Mouse (Mus musculus) forebrain, embryonic 11.5 days (tissue): ENCODE measurements at regions not wholly inside any gene's neighbourhood (a gene's known extent, or its start where the extent isn't known, plus 50 kb on each side); places are given as distances from the start of the nearest gene placed in this dataset.
"Not testable (repeated sequence)": the region's sequence is repeated elsewhere in the genome, so short reads cannot be mapped to it uniquely, and the experiment has no call there.

Experiments
- ATAC-seq: fragments of 200-750 bp; cut with Nextera tagmentation; replicated peaks from 2 replicates; pipeline ENCODE4 v1.8.0; 2017; ENCODE audit warnings: moderate TSS enrichment; ENCODE audit not compliant: low FRiP score
- DNase-seq: peaks from one replicate; pipeline ENCODE4 v3.0.0-alpha.2; 2017; ENCODE audit warnings: low spot score
- H3K27ac ChIP-seq: fragments of 300-500 bp; sonication (generic); 2 replicates; pipeline ENCODE4 v1.5.1; 2014; ENCODE audit warnings: low read depth, low read length
- H3K27me3 ChIP-seq: fragments of 300-500 bp; sonication (generic); 2 replicates; pipeline ENCODE4 v1.6.1; 2014; ENCODE audit warnings: mild to moderate bottlenecking, low read length, mixed read lengths; ENCODE audit not compliant: control insufficient read depth, insufficient read depth
- H3K36me3 ChIP-seq: fragments of 300-500 bp; sonication (generic); 2 replicates; pipeline ENCODE4 v1.6.1; 2014; ENCODE audit warnings: mild to moderate bottlenecking, low read length, moderate library complexity, mixed read lengths; ENCODE audit not compliant: control insufficient read depth, insufficient read depth
- H3K4me1 ChIP-seq: fragments of 300-500 bp; sonication (generic); replicated peaks from 2 replicates; pipeline ENCODE4 v1.6.1; 2014; ENCODE audit warnings: low read length, mixed read lengths; ENCODE audit not compliant: control insufficient read depth, insufficient read depth
- H3K4me2 ChIP-seq: fragments of 300-500 bp; sonication (generic); 2 replicates; pipeline ENCODE4 v1.6.1; 2014; ENCODE audit warnings: low read depth, mild to moderate bottlenecking, low read length, moderate library complexity, mixed read lengths; ENCODE audit not compliant: severe bottlenecking
- H3K4me3 ChIP-seq: fragments of 300-500 bp; sonication (generic); 2 replicates; pipeline ENCODE4 v1.5.1; 2014; ENCODE audit warnings: low read depth, low read length
- H3K9ac ChIP-seq: fragments of 300-500 bp; sonication (generic); 2 replicates; pipeline ENCODE4 v1.6.1; 2014; ENCODE audit warnings: low read length
- H3K9me3 ChIP-seq: fragments of 300-500 bp; sonication (generic); 2 replicates; pipeline ENCODE4 v1.6.1; 2016; ENCODE audit warnings: low read length, mixed read lengths; ENCODE audit not compliant: control insufficient read depth
- WGBS: fragments of 180-500 bp; shearing (Covaris S2); extraction: QIAGEN DNeasy Blood & Tissue Kit; methylation state at CpG from one replicate; pipeline ENCODE4 v1.1.7; 2014; 5-methylcytosine and 5-hydroxymethylcytosine counted together

DNA sequence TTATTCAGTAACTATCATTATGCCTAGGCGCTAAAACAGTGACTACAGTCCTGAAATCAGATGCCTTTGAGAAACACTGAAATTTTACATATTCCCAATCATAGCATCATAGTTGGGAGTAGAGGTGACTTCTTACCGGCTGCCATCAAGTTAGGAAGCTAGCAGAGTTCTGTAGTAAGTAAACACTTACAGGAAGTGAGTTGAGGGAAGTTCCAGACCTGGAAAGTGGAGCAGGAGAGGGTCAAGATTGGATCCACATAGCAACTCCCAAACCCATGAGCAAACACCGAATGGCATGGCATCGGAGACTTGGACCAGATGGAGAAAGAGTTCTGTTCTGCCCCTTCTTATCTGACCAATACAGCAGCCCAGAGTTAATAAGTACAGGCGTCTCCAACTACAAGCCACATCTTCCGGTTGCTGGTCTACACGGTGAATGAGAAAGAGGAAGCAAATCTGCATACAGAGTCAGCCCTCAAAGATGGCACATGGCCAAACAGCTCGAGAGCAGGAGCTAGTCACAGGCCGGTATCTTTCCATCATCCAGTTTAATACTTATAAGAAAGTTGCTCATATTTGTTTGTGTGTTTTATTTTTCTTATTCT lies 184.8 kb upstream of the Slc7a11 start:
- no peaks in the 10 kb centered on the region for H3K36me3 ChIP-seq
- no peaks in the 10 kb centered on the region for H3K9me3 ChIP-seq
- no peak overlapping the region for H3K4me2 ChIP-seq
- WGBS: 92% methylated on average over 9 of the region's 9 CpGs
- no peak overlapping the region for H3K9ac ChIP-seq
- H3K4me1 ChIP-seq: no peaks in the 10 kb centered on the region
- H3K27ac ChIP-seq: no peak overlapping the region
- no peak overlapping the region for H3K4me3 ChIP-seq
- DNase-seq: no peak
- no peak for ATAC-seq
- no peaks in the 10 kb centered on the region; the same call in 1 of the 2 replicates for H3K27me3 ChIP-seq

DNA sequence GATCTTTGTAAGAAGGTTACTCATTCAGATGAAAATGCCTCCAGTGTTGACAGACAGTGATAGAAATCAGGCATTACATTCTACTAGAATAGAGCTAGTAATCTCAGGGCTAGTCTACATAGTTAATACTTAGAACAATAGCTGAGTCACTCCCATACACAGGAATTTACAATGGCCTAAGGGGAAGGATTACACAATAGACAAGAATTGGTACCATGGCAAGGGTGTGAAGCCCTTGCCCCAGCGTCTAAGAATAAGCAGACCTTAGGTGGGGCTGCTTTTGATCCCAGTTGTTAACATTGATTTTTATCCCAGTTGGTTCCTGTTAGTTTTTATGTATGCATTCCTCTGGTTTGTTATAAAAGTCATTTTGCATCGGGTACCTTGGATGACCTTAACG lies 177.8 kb upstream of the Slc7a11 start:
- not testable (repeated sequence) for DNase-seq, H3K4me1 ChIP-seq, H3K9me3 ChIP-seq, ATAC-seq, H3K4me3 ChIP-seq, H3K36me3 ChIP-seq, H3K9ac ChIP-seq, H3K4me2 ChIP-seq, H3K27ac ChIP-seq, H3K27me3 ChIP-seq
- 63% methylated on average over 3 of the region's 3 CpGs for WGBS

DNA sequence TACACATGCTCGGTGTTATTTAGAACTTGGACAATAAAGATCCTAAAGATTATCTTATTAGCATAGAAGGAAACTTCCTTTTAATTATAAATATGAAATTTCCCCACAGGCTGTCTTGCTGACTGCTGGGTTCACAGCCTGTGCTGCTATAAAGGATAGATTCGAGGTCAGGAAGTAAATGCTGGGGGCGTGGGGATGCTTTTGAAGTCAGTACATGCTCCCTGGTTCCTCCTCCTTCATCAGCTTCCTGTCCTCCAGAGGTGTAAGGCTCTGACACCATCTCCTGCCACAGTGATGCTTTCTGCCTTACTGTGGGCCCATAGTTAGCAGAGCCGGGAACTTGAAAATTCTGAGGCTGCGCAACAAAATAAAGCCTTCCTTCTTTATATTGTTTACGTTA lies 175.6 kb upstream of the Slc7a11 start:
- no peak overlapping the region for H3K4me3 ChIP-seq
- H3K4me1 ChIP-seq: no peaks in the 10 kb centered on the region
- no peaks in the 10 kb centered on the region for H3K36me3 ChIP-seq
- no peaks in the 10 kb centered on the region for H3K9me3 ChIP-seq
- no peak overlapping the region for H3K4me2 ChIP-seq
- no peak overlapping the region for H3K27ac ChIP-seq
- no peak overlapping the region for H3K9ac ChIP-seq
- ATAC-seq (no peak), DNase-seq (no peak)
- WGBS: 85% methylated on average over 6 of the region's 6 CpGs
- H3K27me3 ChIP-seq: no peaks in the 10 kb centered on the region

DNA sequence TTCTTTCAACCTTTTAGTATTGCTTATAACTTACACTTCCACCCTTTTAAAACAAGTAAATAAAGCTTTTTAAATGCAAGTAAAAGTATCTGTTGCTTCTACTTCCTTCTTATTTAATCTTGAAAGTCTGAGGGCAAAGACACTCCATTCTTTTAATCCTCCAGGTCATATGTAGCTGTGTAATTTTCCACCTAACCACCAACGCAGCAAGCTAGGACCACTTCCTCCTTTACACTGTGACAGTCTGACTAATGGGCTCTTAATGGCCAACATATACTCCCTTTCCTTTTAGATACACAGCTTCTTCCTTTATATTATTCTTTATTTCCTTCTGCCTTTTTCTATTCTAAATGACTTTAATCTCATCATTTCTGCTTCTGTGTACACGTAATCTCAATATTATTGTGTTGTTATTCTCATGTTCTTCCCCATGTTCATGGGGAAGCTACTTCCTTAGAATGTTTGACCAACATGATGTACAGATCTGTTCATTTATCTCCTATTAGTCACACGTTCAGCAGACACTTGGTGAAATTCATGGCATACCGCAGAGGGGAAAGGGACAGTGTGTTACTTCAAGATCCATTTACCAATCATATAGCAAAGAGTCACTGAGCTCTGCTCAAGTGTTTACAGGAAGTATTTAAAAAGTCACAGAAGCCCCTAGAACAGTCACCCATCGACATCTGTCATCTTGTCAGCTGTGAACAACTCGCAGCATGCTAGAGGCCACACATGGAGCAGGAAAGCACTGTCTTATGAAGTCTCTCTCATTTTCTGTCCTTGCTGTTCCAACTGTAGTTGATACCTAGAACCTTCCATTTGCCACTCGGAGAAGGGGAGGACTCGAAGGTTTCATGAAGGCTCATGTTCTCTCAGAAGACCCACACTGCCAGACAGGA lies 172.2 kb upstream of the Slc7a11 start:
- H3K4me3 ChIP-seq: no peak overlapping the region
- no peak overlapping the region for H3K27ac ChIP-seq
- H3K4me2 ChIP-seq: no peak overlapping the region
- H3K9me3 ChIP-seq: no peaks in the 10 kb centered on the region
- no peaks in the 10 kb centered on the region for H3K4me1 ChIP-seq
- 93% methylated on average over 8 of the region's 8 CpGs for WGBS
- no peaks in the 10 kb centered on the region for H3K36me3 ChIP-seq
- no peak for ATAC-seq
- no peak for DNase-seq
- H3K9ac ChIP-seq: no peak overlapping the region
- H3K27me3 ChIP-seq: no peaks in the 10 kb centered on the region

DNA sequence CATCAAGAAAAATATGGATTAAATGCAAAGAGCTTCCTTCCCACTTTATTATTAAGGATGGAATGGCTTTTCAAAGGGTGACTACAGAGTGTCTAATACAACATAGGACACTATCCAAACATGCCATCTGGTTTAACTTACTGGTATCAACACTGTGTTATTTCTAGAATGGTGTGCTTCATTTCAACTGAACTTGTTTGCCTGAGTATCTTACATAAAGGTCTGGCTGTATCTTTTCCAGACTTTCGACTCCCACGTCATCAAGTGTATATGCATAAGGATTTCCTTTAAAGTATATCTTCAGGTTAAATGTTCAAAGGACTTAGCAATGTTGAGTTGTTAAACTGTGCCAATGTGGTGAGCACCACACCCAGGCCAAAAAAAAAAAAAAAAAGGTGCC lies 169.6 kb upstream of the Slc7a11 start:
- Histone ChIP-seq H3K36me3 (no peaks in the 10 kb centered on the region), H3K4me3 (no peak overlapping the region), H3K27ac (no peak overlapping the region), H3K9ac (no peak overlapping the region), H3K9me3 (no peaks in the 10 kb centered on the region), H3K4me2 (no peak overlapping the region), H3K4me1 (no peaks in the 10 kb centered on the region), H3K27me3 (no peaks in the 10 kb centered on the region)
- no peak for ATAC-seq
- no peak for DNase-seq
- WGBS: 90% methylated on average over 2 of the region's 2 CpGs

DNA sequence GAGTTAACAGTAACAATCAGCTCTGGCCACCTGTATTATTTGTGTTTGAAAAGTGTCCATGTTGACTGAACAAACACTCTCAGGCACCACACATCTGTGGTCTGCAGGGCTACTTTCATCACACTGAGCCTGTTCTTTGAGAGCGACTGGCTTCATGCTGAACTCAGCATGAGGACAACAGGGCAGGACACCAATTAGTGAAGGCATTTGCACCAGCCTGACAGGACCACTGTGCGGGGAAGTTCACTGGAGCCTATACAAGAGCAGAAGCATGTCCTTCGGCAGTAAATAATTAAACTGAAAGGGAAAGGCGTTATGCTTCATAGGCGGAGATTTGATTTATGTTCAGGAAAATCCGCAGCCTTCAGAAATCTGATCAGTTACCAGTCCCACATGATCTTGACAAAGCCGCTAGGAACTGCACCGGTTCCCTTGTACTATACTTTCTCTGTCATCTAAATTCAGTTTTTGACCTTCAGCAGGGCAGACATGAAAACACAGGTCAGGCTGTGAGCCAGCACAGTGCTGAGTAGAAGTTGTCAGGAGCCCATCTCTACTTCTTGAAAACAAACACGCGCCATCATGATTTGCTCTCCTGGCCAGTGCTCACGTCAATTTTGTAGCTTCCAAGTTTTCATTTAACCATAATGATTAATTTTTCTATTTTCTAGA lies 166.1 kb upstream of the Slc7a11 start:
- Histone ChIP-seq H3K27ac (no peak overlapping the region), H3K4me2 (no peak overlapping the region), H3K4me1 (0 out of 2 replicates have a peak, but pooled peaks cover 2% of the 10 kb centered on the region), H3K27me3 (no peaks in the 10 kb centered on the region), H3K4me3 (no peak overlapping the region), H3K9ac (no peak overlapping the region), H3K9me3 (no peaks in the 10 kb centered on the region), H3K36me3 (no peaks in the 10 kb centered on the region)
- WGBS: 53% methylated on average over 11 of the region's 11 CpGs
- ATAC-seq (no peak), DNase-seq (no peak)

DNA sequence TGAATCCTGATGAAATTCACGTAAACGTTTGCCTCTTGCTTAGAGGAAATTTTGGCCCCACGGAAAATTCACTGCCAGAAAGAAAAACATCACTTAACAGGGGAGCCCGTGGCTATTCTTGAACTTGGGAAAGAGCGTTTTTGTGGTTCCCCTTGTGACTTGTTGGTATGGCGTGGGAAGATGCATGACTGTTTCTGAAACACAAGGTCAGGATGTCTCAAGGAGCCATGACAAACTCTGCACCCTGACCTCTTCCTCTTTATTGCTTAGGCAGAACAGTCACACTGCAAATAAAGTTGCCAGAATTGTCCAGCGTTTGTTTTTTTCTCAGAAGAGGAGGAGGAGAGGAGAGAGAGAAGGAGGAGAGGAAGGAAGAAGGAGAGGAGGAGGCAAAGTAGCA lies 164.3 kb upstream of the Slc7a11 start:
- 0 out of 2 replicates have a peak, but pooled peaks cover 2% of the 10 kb centered on the region for H3K4me1 ChIP-seq
- ATAC-seq (no peak), DNase-seq (no peak)
- no peak overlapping the region for H3K4me3 ChIP-seq
- H3K27ac ChIP-seq: no peak overlapping the region
- no peaks in the 10 kb centered on the region for H3K27me3 ChIP-seq
- no peaks in the 10 kb centered on the region for H3K36me3 ChIP-seq
- WGBS: 68% methylated on average over 7 of the region's 7 CpGs
- no peak overlapping the region for H3K9ac ChIP-seq
- H3K9me3 ChIP-seq: no peaks in the 10 kb centered on the region
- H3K4me2 ChIP-seq: no peak overlapping the region

DNA sequence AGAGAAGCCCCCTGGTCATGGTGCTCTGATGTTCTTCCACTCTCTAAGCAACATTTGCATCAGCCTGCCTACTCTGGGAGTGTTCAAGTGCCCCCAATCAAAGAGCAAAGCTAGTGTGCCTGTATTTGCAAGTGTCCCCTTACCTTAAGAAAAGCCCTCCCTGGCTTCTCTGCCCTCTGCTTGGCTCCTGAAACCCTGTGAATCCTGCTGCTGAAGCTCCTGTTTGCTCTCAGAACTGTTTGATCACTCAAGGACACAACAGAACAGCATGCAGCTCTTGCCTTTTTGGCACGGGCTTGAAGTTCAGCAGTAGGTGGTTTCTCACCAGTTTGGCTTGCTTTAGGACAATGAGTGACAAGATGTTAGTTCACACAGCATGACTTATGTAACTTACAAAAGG lies 163.6 kb upstream of the Slc7a11 start:
- DNase-seq (no peak), ATAC-seq (no peak)
- WGBS: 10% methylated on average over 1 of the region's 1 CpGs

More for the DNA sequence above, 163.6 kb upstream of the Slc7a11 start:
- Histone ChIP-seq H3K27ac (no peak overlapping the region), H3K9me3 (no peaks in the 10 kb centered on the region), H3K4me2 (no peak overlapping the region), H3K36me3 (no peaks in the 10 kb centered on the region), H3K27me3 (no peaks in the 10 kb centered on the region), H3K9ac (no peak overlapping the region), H3K4me1 (0 out of 2 replicates have a peak, but pooled peaks cover 2% of the 10 kb centered on the region), H3K4me3 (no peak overlapping the region)
